Mouse (Mus musculus): ENCODE measurements around the gene Ahcyl1.

The Ahcyl1 gene

GRCm38 (mm10) chr3:107617800-107618199 is 78.6 kb downstream of the Ahcyl1 start:
- DNase-seq (ENCODE audit: extremely low read depth, low read depth) = no peak

Measured in MEL-GATA-1-ER (cell line).